Mouse (Mus musculus) neutrophil, adult 5-6 weeks (primary cell): ENCODE results near the gene Cpeb3. TPM values are rescaled to one million over a fixed set of nuclear protein-coding genes. Genes with fewer than 3 reads are reported as not detected.

Experiments used
- ATAC-seq: fragments of 151-379, 151-347 bp; 2 replicates; pipeline ENCODE4 v1.8.0; 2017; ENCODE audit warnings: mild to moderate bottlenecking, moderate TSS enrichment; ENCODE audit not compliant: insufficient number of reproducible peaks, poor library complexity, low FRiP score, severe bottlenecking; ENCODE audit errors: extremely low read depth
- total RNA-seq: library from RNA; stranded (forward); fragments of 200-1000 nt; gene quantifications from 2 replicates; pipeline ENCODE4 v1.2.3, GENCODE M21; 2017

Gene Cpeb3
- total RNA-seq, 1 experiment from 2014 or later: 1.7 TPM

DNA sequence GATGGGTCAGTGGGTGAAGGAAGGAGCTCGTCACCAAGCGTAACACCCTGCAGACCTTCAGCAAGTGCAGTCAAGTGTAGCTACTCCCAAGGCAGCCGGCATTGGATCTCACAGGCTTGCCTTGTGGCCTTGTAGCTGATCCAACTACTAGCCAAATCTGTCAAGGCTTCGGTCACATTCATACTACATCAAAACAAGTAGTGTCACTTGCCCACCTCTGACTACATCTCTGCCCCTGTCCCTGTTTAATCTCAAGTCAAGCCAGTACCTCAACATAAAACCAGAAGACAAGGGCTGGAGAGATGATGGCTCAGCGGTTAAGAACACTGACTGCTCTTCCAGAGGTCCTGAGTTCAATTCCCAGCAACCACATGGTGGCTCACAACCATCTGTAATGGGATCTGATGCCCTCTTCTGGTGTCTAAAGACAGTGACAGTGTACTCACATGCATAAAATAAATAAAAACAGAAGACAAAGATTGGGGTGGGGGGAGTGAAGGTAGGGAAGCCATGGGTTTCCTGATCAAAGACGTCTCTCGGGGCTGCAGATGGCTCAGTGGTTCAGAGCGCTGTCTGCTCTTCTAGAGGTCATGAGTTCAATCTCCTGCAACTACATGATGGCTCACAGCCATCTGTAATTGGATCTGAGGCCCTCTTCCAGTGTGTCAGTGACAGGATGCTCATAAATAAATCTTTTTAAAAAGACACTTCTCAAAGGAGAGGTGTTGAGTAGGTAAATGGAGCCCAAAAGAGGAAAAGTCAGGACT is 194.0 kb downstream of the Cpeb3 start:
- ATAC-seq: no peak

DNA sequence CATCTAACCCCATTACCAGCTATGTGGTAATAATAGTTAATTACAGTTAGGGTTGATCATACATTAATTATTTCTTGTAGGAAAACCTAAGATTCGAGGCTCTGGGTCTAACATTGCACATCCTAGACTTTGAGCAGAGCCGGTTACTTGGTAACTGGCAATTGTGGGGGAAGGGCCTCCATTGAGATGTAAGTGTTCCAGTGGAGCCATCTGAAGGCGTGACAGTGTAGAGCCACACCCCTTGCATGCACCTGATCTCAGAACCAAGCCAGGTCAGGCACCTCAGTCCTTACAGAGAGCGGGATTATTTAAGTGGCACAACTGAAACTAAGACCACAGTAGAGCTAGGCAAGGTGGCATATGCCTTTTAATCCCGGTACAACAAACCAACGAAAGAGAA is 194.9 kb downstream of the Cpeb3 start:
- no peak for ATAC-seq

DNA sequence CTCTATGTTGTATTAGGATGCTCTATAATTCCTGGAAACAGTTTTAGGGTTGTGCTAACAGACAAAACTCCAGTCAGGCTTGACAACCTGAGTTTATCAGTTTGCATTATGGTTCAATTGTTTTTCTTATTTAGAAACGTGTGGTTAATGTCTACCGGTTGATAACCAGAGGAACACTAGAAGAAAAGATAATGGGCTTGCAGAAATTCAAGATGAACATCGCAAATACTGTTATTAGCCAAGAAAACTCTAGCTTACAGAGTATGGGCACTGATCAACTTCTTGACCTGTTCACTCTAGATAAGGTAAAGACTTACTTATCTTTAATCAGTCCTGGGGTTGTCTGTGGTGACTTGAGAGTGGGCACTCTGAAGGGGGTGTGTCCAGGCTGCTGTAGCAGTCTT is 198.5 kb downstream of the Cpeb3 start:
- ATAC-seq: no peak

DNA sequence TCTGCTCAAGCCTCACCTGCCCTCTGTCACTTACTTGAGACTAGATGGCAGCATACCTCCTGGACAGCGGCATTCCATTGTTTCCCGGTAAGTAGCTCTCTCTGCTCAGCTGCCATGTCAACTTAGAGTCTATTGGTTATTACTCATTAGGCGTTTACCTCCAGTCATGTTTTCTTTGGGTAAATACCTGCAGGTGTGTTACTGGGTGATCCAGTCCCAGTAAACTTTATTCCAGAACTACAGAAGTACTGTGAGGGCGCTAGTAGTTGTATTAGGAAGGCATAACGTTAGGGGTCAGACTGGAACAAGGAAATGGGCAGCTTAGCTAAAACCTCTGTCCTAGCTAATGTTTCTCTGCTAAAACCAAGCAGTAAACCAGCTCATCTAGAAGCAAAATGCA is 203.8 kb downstream of the Cpeb3 start:
- no peak for ATAC-seq

Other genes with a start within 250 kb of the Cpeb3 start
- 60.3 and 63.1 TPM in 2 replicates for gene March5, start 1.1 kb downstream of the Cpeb3 start, total RNA-seq
- gene Ide, start 129.3 kb upstream of the Cpeb3 start, total RNA-seq: 25.9 and 27.8 TPM in 2 replicates
- gene Kif11, start 167.8 kb upstream of the Cpeb3 start, total RNA-seq: 0.61 and 0.70 TPM in 2 replicates
- gene Hhex, start 226.2 kb upstream of the Cpeb3 start, total RNA-seq: 57.2 and 72.9 TPM in 2 replicates